Mouse (Mus musculus) cerebellum, postnatal 10 days (tissue): ENCODE measurements at regions not wholly inside any gene's neighbourhood (a gene's known extent, or its start where the extent isn't known, plus 50 kb on each side); places are given as distances from the start of the nearest gene placed in this dataset.

Source experiments
- DNase-seq, 2 experiments: peaks; one replicate each; pipeline ENCODE4 v3.0.0; 2021; ENCODE audit warnings: mixed read lengths in 2 of 2

DNA sequence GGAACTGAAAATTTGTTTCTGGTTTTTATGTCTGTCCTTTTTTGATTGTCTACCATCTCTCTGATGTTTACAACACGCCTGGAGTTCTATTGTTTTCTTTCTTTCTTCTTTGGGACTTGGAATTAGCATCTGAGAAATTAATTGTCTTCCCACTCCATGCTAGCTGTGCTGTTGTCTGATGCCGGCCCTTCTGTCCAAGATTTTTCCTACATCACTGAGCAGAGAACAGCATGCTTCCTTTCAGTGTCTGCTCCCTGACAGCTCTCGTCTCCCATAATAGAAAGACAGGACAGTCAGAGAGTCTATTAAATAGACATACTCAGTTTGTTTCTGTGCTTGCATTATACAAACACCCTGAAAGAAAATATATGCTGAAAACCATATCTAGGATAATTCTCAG lies 55.8 kb downstream of the 4931408C20Rik start:
- peak; percentile 16 to 44 for DNase-seq
